Mouse (Mus musculus) CD8-positive naive resting alpha-beta T cell, adult 57 days (primary cell): Measurements from ENCODE around the gene Sema4c. TPM values are rescaled to one million over a fixed set of nuclear protein-coding genes. Genes with fewer than 3 reads are reported as not detected.

Experiments
- total RNA-seq: library from RNA; stranded (reverse); gene quantifications from one replicate; pipeline ENCODE4 v1.2.4, GENCODE M21; 2023

The Sema4c gene
- 0.86 TPM for total RNA-seq

DNA sequence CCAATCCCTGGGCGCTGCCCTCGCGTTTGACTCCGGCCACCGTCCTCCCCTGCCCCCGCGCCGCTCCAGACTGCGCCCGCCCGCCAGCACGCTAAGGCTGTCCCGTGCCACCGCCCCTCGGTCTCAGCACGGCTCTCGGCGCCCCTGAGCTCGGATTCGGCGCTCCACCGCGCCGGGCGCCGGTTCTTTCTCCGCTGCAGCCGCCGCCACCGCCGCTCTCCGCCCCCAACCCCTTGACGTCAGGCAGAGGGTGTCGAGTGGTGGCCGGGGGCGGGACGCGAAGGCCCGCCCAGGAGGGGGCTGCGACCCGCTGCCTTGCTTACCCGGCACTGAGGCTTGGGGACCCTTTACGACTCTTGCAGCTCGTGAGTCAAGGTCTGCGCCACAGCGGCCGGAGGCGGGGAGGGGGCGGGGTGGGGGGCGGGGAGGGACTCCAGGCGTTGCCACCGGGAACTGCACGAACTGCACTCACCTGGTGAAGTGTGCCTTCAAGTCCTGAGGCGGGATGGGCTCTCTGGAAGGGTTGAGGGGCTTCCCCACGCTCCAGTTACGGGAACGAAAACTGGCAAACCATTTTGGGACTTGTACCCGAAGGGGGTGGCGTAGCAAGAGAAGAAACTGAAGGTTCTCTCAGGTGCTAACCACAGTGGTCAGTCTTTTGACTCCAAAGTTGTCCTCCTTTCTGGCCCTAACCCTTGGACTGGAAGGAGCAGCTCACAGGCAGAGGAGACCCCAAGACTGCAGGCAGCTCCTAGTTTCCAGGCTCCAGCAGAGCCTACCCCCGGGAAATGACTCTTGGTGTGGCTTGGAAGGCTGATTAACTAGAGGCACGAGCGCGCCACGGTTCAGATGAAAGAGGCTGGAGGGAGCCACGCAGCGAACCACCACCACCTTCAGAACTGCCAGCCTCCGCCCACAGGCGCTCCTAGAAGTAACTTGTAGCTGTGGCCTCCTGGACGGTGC, at the start of gene Sema4c:
TSS of gene Sema4c (minus strand) at position 319 of the 963 bp plus-strand sequence.

DNA sequence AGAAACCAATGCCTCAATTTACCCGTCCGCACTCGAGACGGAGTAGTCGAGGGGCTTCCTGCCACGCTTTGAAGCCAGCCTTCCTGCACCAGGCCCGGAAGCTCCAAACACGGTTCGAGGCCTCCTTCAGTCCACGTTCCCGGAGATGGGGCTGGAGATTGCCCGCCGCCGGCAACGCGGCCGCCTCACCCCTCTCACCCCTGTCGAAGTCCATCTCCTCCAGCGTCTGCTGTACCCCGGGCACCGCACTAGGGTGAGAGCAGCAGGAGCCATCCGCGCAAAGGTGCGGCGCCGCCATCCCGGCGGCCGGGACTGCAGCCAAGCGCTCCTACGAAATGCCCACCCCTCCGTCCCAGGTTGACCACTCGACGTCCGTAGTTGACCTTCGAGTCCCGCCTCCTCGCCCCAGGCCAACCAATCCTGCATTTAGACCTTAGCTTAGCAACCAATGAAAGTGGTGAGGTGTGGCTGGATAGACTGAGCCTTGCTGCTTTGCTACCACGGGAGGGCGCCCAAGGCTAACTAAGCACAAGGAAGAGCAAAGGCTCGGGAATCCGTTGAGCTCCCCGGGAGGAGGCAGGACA, 11.2 kb downstream of the Sema4c start, which contains the start of gene Ankrd39:
TSS of gene Ankrd39 (minus strand) at position 558 of the 584 bp plus-strand sequence.

DNA sequence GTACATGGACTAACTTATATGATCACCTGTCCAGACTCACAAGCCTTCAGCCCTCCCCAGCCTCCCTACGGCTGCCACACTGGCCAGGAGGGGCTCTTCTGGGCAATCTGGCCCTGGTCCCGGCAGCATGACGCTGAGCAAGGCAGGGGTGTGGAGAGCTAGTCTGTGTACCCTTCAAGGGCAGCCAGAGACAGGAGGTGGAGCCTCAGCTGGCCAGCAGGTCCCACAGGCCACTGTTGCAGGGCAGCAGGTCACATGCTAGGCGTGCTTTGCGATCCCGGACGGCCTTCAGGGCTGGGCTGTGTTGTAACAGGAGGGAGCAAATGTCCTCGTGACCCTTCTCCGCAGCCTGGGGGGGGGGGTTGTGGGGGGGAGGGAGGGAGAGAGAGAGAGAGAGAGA, 19.0 kb downstream of the Sema4c start, which contains the start of gene Gm42417:
TSS of gene Gm42417 (minus strand) at position 244 of the 400 bp plus-strand sequence.

DNA sequence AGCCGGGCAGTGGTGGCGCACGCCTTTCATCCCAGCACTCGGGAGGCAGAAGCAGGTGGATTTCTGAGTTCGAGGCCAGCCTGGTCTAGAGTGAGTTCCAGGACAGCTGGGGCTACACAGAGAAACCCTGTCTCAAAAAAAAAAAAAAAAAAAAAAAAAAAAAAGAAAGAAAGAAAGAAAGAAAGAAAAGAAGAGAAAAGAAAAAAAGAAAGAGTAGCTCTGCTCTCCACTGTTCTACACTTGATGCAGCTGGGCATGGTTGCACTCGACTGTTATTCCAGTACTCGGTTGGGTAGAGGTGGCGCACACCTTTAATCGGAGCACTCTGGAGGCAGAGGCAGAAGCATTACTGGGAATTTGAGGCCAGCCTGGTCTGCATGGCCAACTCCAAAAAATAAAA, 21.4 kb downstream of the Sema4c start, which contains the start of gene Ankrd23:
TSS of gene Ankrd23 (minus strand) at position 101 of the 400 bp plus-strand sequence.

DNA sequence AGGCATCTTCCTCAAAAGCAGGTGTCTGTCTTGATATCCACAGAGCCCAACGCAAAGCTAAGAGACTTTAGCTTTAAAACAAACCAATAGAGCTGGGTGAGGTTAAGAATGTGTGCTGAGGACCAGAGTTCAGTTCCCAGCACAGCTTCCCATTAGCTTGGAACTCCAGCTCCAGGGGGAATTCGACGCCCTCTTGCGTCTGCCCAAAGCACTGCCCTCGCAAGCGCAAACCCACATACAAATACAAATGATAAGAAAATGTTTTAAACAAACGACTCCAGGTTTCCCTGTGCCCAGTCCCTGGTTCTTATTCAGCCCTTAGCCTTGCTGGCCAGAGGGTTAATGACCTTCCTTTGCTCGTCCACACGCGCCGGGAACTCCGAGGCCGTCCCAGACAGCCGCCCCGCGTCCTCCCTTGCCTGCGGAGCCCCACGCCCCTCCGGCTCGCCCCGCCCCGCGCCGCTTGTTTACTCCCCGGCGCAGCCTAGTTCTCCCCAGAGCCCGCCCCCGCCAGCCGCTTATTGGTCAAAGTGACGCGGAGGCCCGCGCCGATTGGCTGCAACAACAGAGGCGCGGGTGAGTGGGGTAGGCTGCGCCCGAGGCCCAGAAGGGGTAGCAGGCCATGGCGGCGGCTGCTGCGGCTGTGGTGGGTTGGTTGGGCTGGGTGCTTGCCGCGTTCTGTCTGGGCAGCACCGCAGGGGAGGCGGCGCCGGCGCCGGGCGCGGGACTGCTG, 46.7 kb downstream of the Sema4c start, which contains the start of gene Cnnm3:
TSS of gene Cnnm3 (plus strand) at position 579 of the 733 bp plus-strand sequence.

Other genes with a start within 250 kb of the Sema4c start
- gene Kansl3, start 189.2 kb downstream of the Sema4c start, total RNA-seq = 84.6 TPM
- not detected for gene Fer1l5, start 186.1 kb downstream of the Sema4c start, total RNA-seq
- 25.4 TPM for gene Lman2l, start 113.1 kb downstream of the Sema4c start, total RNA-seq
- gene Cnnm4, start 86.7 kb downstream of the Sema4c start, total RNA-seq = 16.8 TPM
- gene Cnnm3, start 46.5 kb downstream of the Sema4c start, total RNA-seq = 50.5 TPM
- gene Ankrd23, start 21.5 kb downstream of the Sema4c start, total RNA-seq = 35.4 TPM
- 4.3 TPM for gene Gm42417, start 18.9 kb downstream of the Sema4c start, total RNA-seq
- gene Ankrd39, start 10.9 kb downstream of the Sema4c start, total RNA-seq = 26.9 TPM
- not detected for gene Fam178b, start 124.8 kb upstream of the Sema4c start, total RNA-seq
- 231 TPM for gene Cox5b, start 133.1 kb upstream of the Sema4c start, total RNA-seq
- not detected for gene 4933424G06Rik, start 151.8 kb upstream of the Sema4c start, total RNA-seq
- 226 TPM for gene Actr1b, start 156.1 kb upstream of the Sema4c start, total RNA-seq
- gene Zap70, start 203.4 kb upstream of the Sema4c start, total RNA-seq = 219 TPM